Mouse (Mus musculus) embryonic fibroblast, embryonic 13.5 days (primary cell): ENCODE results near the gene Chd6. TPM values are rescaled to one million over a fixed set of nuclear protein-coding genes. Genes with fewer than 3 reads are reported as not detected.
A peak's percentile ranks its signal among the peaks of the same experiment; 100 is the strongest.

Experiments
- H3K27ac ChIP-seq: 2 replicates; pipeline ENCODE4 v1.5.1; 2012; ENCODE audit warnings: low read length, control low read depth, inconsistent platforms; ENCODE audit not compliant: insufficient read depth
- H3K4me1 ChIP-seq: 2 replicates; pipeline ENCODE4 v1.6.1; 2011; ENCODE audit warnings: low read length; ENCODE audit not compliant: control insufficient read depth, insufficient read depth
- H3K4me3 ChIP-seq: 2 replicates; pipeline ENCODE4 v1.5.1; 2011; ENCODE audit warnings: mild to moderate bottlenecking, control low read depth, low read length; ENCODE audit not compliant: insufficient read depth
- CTCF ChIP-seq: IDR thresholded peaks from 2 replicates; pipeline ENCODE4 v1.5.1; 2011; ENCODE audit warnings: mild to moderate bottlenecking, control low read depth, low read length, moderate library complexity, borderline replicate concordance; ENCODE audit not compliant: insufficient read depth
- POLR2A ChIP-seq: IDR thresholded peaks from 2 replicates; pipeline ENCODE4 v1.6.1; 2011; ENCODE audit warnings: low read depth, mild to moderate bottlenecking, control low read depth, low read length, moderate library complexity
- polyA plus RNA-seq: library from polyadenylated mRNA; stranded (reverse); fragments of >200 nt; gene quantifications from 2 replicates; pipeline ENCODE4 v1.2.4, GENCODE M21; 2011; ENCODE audit warnings: low read depth; ENCODE audit not compliant: missing spikeins, insufficient read length

The Chd6 gene
- polyA plus RNA-seq, 1 experiment, result 40.2 TPM

DNA sequence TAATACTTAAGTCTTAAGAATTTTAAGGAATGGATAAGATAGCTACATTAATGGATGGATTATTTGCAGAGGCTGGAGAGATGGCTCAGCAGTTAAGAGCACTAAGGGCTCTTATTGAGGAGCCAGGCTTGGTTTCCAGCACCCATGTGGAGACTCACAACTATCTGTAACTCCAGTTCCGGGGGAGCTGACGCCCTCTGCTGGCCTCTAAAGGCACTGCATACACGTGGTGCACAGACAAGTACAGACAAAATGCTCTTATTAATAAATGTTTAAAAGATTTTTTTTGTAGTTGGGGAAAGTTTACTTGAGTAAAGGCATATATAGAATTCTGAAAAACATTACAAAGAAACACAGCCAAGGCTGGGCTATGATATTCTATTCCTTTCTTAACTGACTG lies 66.0 kb downstream of the Chd6 start:
- H3K27ac ChIP-seq, result no peak overlapping the region
- no peak overlapping the region for H3K4me3 ChIP-seq
- no peaks in the 10 kb centered on the region for H3K4me1 ChIP-seq
- TF ChIP-seq POLR2A (no peak), CTCF (no peak)

DNA sequence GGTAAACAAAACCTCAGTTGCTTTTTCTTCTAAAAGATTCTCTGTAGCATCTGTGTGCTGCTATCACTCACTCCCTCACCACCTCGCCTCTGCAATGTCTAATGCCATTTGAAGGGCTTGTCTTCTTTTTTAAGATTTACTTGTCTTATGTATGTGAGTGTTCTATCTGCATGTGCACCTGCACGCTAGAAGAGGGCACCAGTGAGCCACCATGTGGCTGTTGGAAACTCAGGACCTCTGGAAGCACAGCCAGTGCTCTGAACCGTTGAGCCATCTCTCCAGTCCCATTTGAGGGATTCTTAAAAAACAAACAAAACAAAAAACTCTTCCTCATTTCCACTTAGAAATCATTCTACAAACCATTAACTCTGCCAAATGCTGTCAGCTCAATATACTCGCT lies 68.1 kb downstream of the Chd6 start:
- H3K4me1 ChIP-seq, result no peaks in the 10 kb centered on the region
- H3K27ac ChIP-seq, result no peak overlapping the region
- peak; percentile 17; the same call in 1 of the 2 replicates for TF ChIP-seq CTCF
- no peak for TF ChIP-seq POLR2A
- no peak overlapping the region for H3K4me3 ChIP-seq

DNA sequence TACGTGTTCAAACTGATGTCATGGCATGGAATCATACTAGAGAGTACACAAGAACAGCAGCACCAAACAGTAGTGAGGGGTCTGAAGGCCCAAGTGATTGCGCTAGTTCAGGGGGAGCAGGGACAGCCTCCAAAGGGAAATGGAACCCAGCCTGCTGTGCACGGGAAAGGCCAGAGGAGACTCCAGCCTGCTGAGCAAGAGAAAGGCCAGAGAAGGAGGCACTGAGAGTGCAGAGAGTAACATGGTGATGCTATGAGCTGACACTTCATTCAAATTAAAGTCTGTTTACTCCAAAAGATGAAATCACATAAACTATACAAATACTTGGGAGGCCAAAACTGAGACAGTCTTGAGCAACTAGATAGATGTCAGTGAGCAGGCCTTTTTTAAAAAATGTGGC lies 71.1 kb downstream of the Chd6 start:
- H3K4me3 ChIP-seq, result no peak overlapping the region
- no peak for TF ChIP-seq CTCF
- TF ChIP-seq POLR2A, result no peak
- H3K27ac ChIP-seq, result no peak overlapping the region
- no peaks in the 10 kb centered on the region for H3K4me1 ChIP-seq

DNA sequence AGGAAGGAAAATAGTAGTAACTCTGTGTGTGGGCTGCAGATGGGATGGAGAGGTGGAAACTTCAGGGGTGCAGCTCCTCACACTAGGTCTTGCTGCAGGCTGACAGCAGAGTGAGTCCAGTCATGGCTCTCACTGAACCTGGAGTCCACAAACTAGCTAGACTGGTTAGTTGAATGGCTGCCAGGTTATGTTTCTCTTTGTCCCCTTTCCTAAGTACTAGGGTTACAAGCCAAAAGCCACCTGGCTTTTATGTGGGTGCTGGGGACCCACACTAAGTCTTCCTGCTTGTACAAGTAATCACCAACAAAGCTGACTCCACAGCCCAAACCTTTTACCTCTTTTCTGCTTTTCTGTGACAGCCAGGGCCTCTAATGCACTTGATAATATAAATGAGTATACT lies 75.7 kb downstream of the Chd6 start:
- Histone ChIP-seq H3K4me3 (no peak overlapping the region), H3K4me1 (no peaks in the 10 kb centered on the region), H3K27ac (no peak overlapping the region)
- TF ChIP-seq POLR2A (no peak), CTCF (no peak)

DNA sequence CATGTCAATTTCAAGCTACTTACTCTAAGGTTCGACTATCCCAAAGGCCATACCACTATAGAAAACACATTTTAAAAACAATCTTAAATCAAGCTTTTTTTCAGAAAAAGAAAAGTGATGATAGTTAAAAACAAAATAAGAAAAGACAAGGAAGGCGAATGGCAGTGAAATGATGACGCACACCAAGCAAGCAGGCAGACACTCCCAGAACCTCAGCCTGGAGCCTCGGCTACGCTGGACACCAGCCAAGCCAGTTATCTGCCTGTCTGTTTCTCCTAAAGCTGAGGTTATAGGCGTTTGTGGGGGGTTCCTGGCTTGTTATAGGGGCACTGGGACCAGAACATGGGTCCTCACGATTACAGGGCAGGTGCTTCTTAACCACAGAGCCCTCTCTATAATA lies 76.5 kb downstream of the Chd6 start:
- no peak for TF ChIP-seq POLR2A
- TF ChIP-seq CTCF, result no peak
- Histone ChIP-seq H3K27ac (no peak overlapping the region), H3K4me1 (no peaks in the 10 kb centered on the region)

DNA sequence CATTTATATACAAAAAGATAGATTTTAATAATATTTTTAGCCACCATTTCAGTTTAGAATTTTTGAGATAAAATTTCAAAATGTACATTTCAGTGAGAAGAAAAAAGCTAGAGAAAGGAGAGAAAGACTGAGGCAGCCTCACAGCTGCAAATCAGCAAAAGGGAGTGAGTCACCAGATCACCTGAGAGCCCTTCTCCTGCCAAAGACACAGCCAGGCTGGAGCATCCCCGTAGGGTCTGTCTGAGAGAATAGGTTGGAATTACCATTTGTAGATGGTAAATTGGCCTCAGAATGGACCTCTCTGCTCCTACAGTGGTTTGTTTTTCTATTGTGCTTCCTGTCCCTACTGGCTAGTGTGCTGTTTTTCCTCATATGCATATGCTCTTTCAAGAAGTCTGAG lies 84.3 kb downstream of the Chd6 start:
- TF ChIP-seq POLR2A, result no peak
- TF ChIP-seq CTCF, result no peak
- no peak overlapping the region for H3K27ac ChIP-seq
- no peaks in the 10 kb centered on the region for H3K4me1 ChIP-seq
- H3K4me3 ChIP-seq, result no peak overlapping the region

More for the DNA sequence above, 76.5 kb downstream of the Chd6 start:
- H3K4me3 ChIP-seq, result no peak overlapping the region

DNA sequence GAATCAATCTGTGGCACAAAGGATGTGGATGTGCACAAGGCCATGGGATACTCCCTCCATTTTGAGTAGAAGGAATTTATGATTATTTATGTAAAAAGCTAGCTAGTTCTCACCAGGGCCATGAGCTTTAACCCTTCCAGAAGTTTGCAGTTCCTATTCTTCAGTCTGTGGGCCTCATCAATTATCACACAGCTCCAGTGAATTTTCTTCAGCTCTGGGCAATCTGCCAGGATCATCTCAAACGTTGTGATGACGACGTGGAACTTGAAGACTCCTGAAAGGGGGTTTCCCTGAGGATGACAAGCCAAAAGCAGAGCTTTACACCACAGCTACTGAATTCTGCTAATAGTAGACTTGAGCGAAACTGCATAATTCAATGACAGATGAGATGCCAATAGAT lies 91.0 kb downstream of the Chd6 start:
- no peak overlapping the region for H3K27ac ChIP-seq
- H3K4me3 ChIP-seq, result no peak overlapping the region
- TF ChIP-seq CTCF, result no peak
- TF ChIP-seq POLR2A, result no peak
- H3K4me1 ChIP-seq, result no peaks in the 10 kb centered on the region

DNA sequence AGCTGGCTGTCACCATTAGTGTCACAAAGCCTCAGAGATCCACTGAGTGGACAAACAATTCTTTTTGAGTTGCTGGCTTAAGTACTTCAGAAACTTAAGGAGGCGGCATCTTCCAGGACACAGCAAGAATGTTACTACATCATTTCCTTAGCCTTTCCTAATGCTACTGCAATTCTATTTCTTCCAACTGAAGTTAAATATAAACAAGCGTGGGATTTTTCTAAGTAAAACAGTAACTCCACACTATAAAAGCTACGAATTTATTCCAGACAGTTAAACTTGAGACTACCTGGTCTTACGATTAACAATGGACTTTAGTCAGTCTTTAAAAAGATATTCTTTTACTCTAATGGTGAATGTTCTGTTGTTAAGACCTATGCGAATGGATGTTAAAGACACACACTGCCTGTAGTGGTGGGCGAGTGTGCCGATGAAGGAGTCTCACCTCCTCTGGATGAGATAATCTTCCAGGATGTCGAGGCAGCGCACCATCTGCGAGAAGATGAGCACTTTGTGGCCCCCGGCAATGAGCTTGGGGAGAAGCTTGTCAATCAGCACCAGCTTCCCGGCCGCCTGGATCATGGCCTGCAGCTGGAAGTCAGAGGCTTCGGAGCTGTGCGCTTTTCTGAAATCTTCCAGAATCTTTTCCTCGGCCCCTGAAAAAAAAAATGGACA lies 96.2 kb downstream of the Chd6 start:
- Histone ChIP-seq H3K4me1 (no peaks in the 10 kb centered on the region), H3K27ac (no peak overlapping the region), H3K4me3 (no peak overlapping the region)
- TF ChIP-seq POLR2A (no peak), CTCF (no peak)

DNA sequence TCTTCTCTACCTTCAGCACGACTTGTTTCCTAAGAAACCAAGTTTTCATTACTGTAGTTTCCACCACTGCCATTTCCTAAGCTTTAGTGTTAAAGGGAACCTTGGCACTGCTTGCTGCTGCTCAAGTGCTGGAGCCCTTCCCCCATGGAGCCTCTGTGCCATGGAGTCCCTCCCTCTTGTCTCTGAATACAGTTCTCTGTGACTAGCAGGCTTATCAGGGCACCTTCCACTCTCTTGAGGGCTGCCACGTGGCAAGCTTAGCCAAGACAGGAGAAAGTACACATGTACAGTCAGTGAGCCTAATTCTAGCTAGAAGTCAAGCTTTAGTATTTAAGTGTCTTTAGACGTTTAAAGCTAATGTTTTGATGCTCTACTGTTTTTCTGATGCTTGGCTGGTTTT lies 104.5 kb downstream of the Chd6 start:
- TF ChIP-seq CTCF, result no peak
- no peak for TF ChIP-seq POLR2A
- H3K27ac ChIP-seq, result no peak overlapping the region
- H3K4me3 ChIP-seq, result no peak overlapping the region
- no peaks in the 10 kb centered on the region for H3K4me1 ChIP-seq

DNA sequence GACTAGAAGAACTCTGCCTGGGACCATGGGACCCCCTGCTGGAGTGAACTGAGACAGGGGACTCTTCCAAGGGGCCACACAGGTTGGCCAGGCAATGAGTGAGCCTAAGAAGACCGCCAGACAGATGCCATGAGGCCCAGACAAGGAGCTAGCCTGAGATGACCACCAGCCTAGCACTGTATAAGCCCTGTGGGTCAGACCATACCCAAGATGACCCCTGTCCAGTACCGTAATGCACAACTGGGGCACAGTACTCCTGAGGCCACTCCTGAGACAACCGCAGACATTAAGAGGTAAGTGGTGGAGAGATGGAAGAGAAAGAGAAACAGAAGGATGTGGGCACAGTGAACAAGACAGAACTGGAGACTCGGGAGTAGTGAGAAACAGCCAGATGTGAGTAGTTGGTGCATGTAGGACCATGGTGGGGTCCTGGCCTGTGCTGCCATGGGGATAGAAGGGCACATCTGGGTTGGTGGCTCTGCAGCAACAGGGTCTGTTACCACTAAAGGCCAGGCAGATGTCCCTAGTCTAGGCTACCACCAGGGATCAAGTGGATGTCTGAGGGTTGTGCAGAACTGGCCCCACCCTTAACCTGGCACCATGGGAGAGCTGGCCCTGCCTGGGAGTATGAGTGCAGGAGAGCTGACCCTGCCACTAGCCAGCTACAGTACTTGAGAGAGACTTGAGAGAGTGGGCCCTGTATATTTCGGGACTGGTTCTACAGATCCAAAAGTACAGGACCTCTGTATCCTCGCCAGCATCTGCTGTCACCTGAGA lies 111.7 kb downstream of the Chd6 start:
- no peak overlapping the region for H3K4me3 ChIP-seq
- H3K27ac ChIP-seq, result no peak overlapping the region
- TF ChIP-seq POLR2A (no peak), CTCF (no peak)
- no peaks in the 10 kb centered on the region for H3K4me1 ChIP-seq
